Mouse (Mus musculus) CH12.LX (cell line): Measurements from ENCODE around the gene AC134908.4.

Experiments used
- CTCF ChIP-seq, 2 experiments: IDR thresholded peaks in 1 of 2; conservative IDR thresholded peaks in 1 of 2; 2 replicates each; pipeline ENCODE4 v1.5.1; 2011 to 2012; ENCODE audit warnings: low read depth in 2 of 2, low read length in 2 of 2, improper control_type of control experiment in 1 of 2, inconsistent platforms in 1 of 2, mild to moderate bottlenecking in 1 of 2, moderate library complexity in 1 of 2
- E2F4 ChIP-seq: IDR thresholded peaks from 2 replicates; pipeline ENCODE4 v1.6.1; 2011; ENCODE audit warnings: low read depth, low read length, improper control_type of control experiment; ENCODE audit not compliant: insufficient replicate concordance
- KAT2A ChIP-seq: IDR thresholded peaks from 2 replicates; pipeline ENCODE4 v1.6.1; 2012; ENCODE audit warnings: low read length, improper control_type of control experiment, inconsistent platforms; ENCODE audit not compliant: insufficient replicate concordance
- POLR2A ChIP-seq: IDR thresholded peaks from 2 replicates; pipeline ENCODE4 v1.6.1; 2011; ENCODE audit warnings: low read depth, mild to moderate bottlenecking, improper control_type of control experiment, low read length
- UBTF ChIP-seq: IDR thresholded peaks from 2 replicates; pipeline ENCODE4 v1.6.1; 2012; ENCODE audit warnings: low read depth, mild to moderate bottlenecking, inconsistent platforms, low read length, improper control_type of control experiment, moderate library complexity
- USF1 ChIP-seq: IDR thresholded peaks from 2 replicates; pipeline ENCODE4 v1.6.1; 2014; ENCODE audit warnings: low read depth, mild to moderate bottlenecking, inconsistent platforms, low read length, improper control_type of control experiment

- TF ChIP-seq USF1 (no peak), CTCF (conservative IDR thresholded peaks at IDR 0.05 in 1 of 2, IDR thresholded peaks at IDR 0.05 in 1 of 2; ENCODE audit: low read depth in 2 of 2, low read length in 2 of 2) (no peak), KAT2A (no peak), E2F4 (no peak), POLR2A (no peak), UBTF (no peak)
Observed at GRCm38 (mm10) chr17:25829558-25830017, 34.1 kb upstream of the AC134908.4 start.
